Mouse (Mus musculus): ENCODE data around the gene Smyd5.
"Not testable (repeated sequence)": the region's sequence is repeated elsewhere in the genome, so short reads cannot be mapped to it uniquely, and the experiment has no call there.

Smyd5 gene

GRCm38 (mm10) chr6:85450140-85450539, 18.4 kb downstream of the Smyd5 start:
- DNase-seq (ENCODE audit: low spot score), result not testable (repeated sequence)

- DNase-seq (ENCODE audit: low spot score), result peak; percentile 100
Measured at GRCm38 (mm10) chr6:85450697-85451663, 19.2 kb downstream of the Smyd5 start, which contains the start of gene Cct7. Cct7 (plus strand) TSS chr6:85451514.

- peak; percentile 98 for DNase-seq (ENCODE audit: low spot score)
Measured at GRCm38 (mm10) chr6:85451664-85452410, 20.0 kb downstream of the Smyd5 start, which contains the start of gene Pradc1. Pradc1 (minus strand) TSS chr6:85451970.

GRCm38 (mm10) chr6:85452411-85452665, 20.5 kb downstream of the Smyd5 start:
- no peak for DNase-seq (ENCODE audit: low spot score)

- DNase-seq (ENCODE audit: low spot score), result peak; percentile 65
Measured at GRCm38 (mm10) chr6:85452816-85453215, 21.0 kb downstream of the Smyd5 start.

GRCm38 (mm10) chr6:85459621-85460020, 27.8 kb downstream of the Smyd5 start:
- DNase-seq (ENCODE audit: low spot score), result no peak

- peak; percentile 49 for DNase-seq (ENCODE audit: low spot score)
Measured at GRCm38 (mm10) chr6:85465381-85465780, 33.6 kb downstream of the Smyd5 start.

- DNase-seq (ENCODE audit: low spot score), result no peak
Measured at GRCm38 (mm10) chr6:85469660-85470430, 38.1 kb downstream of the Smyd5 start.

GRCm38 (mm10) chr6:85471962-85472361, 40.2 kb downstream of the Smyd5 start:
- DNase-seq (ENCODE audit: low spot score), result peak; percentile 24

- no peak for DNase-seq (ENCODE audit: low spot score)
Measured at GRCm38 (mm10) chr6:85472542-85472941, 40.8 kb downstream of the Smyd5 start.

- no peak for DNase-seq (ENCODE audit: low spot score)
Measured at GRCm38 (mm10) chr6:85475581-85475980, 43.8 kb downstream of the Smyd5 start.

- peak; percentile 17 for DNase-seq (ENCODE audit: low spot score)
Measured at GRCm38 (mm10) chr6:85477366-85477917, 45.7 kb downstream of the Smyd5 start.

- DNase-seq (ENCODE audit: low spot score), result no peak
Measured at GRCm38 (mm10) chr6:85478416-85478815, 46.6 kb downstream of the Smyd5 start.

GRCm38 (mm10) chr6:85479979-85480378, 48.2 kb downstream of the Smyd5 start:
- DNase-seq (ENCODE audit: low spot score), result no peak

- DNase-seq (ENCODE audit: low spot score), result no peak
Measured at GRCm38 (mm10) chr6:85480685-85481084, 48.9 kb downstream of the Smyd5 start.

- no peak for DNase-seq (ENCODE audit: low spot score)
Measured at GRCm38 (mm10) chr6:85483843-85484721, 52.3 kb downstream of the Smyd5 start.

GRCm38 (mm10) chr6:85485738-85486137, 53.9 kb downstream of the Smyd5 start:
- DNase-seq (ENCODE audit: low spot score), result no peak

GRCm38 (mm10) chr6:85488510-85488909, 56.7 kb downstream of the Smyd5 start:
- no peak for DNase-seq (ENCODE audit: low spot score)

- no peak for DNase-seq (ENCODE audit: low spot score)
Measured at GRCm38 (mm10) chr6:85489717-85490116, 57.9 kb downstream of the Smyd5 start.

- DNase-seq (ENCODE audit: low spot score), result no peak
Measured at GRCm38 (mm10) chr6:85490252-85490651, 58.5 kb downstream of the Smyd5 start.

GRCm38 (mm10) chr6:85491606-85492005, 59.8 kb downstream of the Smyd5 start:
- no peak for DNase-seq (ENCODE audit: low spot score)
